Mouse (Mus musculus) lung, postnatal 0 days (tissue): ENCODE data around the gene Cacna1d. TPM values are rescaled to one million over a fixed set of nuclear protein-coding genes. Genes with fewer than 3 reads are reported as not detected.

Source experiments
- ATAC-seq: fragments of 200-750 bp; cut with Nextera tagmentation; 2 replicates; pipeline ENCODE4 v1.8.0; 2017; ENCODE audit warnings: moderate library complexity
- DNase-seq: peaks from one replicate; pipeline ENCODE4 v3.0.0-alpha.2; 2016; ENCODE audit warnings: low spot score
- H3K27ac ChIP-seq: fragments of 300-500 bp; sonication (generic); 2 replicates; pipeline ENCODE4 v1.5.1; 2014; ENCODE audit warnings: antibody characterized with exemption, mild to moderate bottlenecking, low read length, mixed read lengths
- H3K27me3 ChIP-seq: fragments of 300-500 bp; sonication (generic); replicated peaks from 2 replicates; pipeline ENCODE4 v1.6.1; 2014; ENCODE audit warnings: low read length, mixed read lengths; ENCODE audit not compliant: insufficient read depth
- H3K36me3 ChIP-seq: fragments of 300-500 bp; sonication (generic); 2 replicates; pipeline ENCODE4 v1.6.1; 2014; ENCODE audit warnings: low read length, mixed read lengths; ENCODE audit not compliant: insufficient read depth
- H3K4me1 ChIP-seq: fragments of 300-500 bp; sonication (generic); 2 replicates; pipeline ENCODE4 v1.6.1; 2014; ENCODE audit warnings: antibody characterized with exemption, low read depth, low read length, mixed read lengths; ENCODE audit not compliant: insufficient read depth
- H3K4me2 ChIP-seq: fragments of 300-500 bp; sonication (generic); replicated peaks from 2 replicates; pipeline ENCODE4 v1.6.1; 2014; ENCODE audit warnings: low read depth, mild to moderate bottlenecking, low read length, moderate library complexity, mixed read lengths
- H3K4me3 ChIP-seq: fragments of 300-500 bp; sonication (generic); 2 replicates; pipeline ENCODE4 v1.5.1; 2014; ENCODE audit warnings: low read depth, low read length
- H3K9ac ChIP-seq: fragments of 300-500 bp; sonication (generic); replicated peaks from 2 replicates; pipeline ENCODE4 v1.6.1; 2014; ENCODE audit warnings: low read depth, mild to moderate bottlenecking
- H3K9me3 ChIP-seq: fragments of 300-500 bp; sonication (generic); 2 replicates; pipeline ENCODE4 v1.6.1; 2016; ENCODE audit warnings: low read length, mixed read lengths
- CTCF ChIP-seq: IDR thresholded peaks from 2 replicates; pipeline ENCODE4 v1.5.1; 2016; ENCODE audit warnings: antibody characterized with exemption, mild to moderate bottlenecking
- EP300 ChIP-seq: IDR thresholded peaks from 2 replicates; pipeline ENCODE4 v1.6.1; 2016; ENCODE audit warnings: antibody characterized with exemption, mild to moderate bottlenecking, control low read depth
- WGBS: fragments of 180-500 bp; shearing (Covaris S2); extraction: QIAGEN DNeasy Blood & Tissue Kit; methylation state at CpG from one replicate; pipeline ENCODE4 v1.1.7; 2014; 5-methylcytosine and 5-hydroxymethylcytosine counted together
- polyA plus RNA-seq: library from polyadenylated mRNA; unstranded; fragments of >200 nt; fragmentation: Nextera tagmentation; extraction: Ambion mirVana; gene quantifications from 2 replicates; pipeline ENCODE4 v1.2.1, GENCODE M21; 2015

Cacna1d gene
- polyA plus RNA-seq, 1 experiment from 2014 or later, result 12.5 TPM

DNA sequence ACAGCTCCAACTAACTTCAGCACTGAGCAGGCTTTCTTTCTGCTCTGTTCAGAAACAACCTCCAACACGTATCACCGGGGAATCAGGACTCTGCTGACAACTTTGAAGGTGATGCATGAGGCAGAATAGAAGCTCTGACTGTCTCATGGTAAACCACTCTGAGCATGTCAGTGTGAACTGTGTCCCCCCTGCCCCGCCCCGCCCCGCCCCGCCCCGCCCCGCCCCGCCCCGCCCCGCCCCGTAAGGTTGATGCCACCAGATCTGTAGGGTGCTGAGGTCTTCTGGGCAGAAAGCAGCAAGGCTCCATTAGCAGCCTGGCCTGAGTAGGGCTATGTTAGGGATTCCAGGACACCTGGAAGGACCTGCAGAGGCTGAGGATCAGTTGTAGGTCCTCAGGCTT lies 424.5 kb downstream of the Cacna1d start:
- no peak for ATAC-seq
- Histone ChIP-seq H3K4me1 (no peaks in the 10 kb centered on the region), H3K36me3 (no peaks in the 10 kb centered on the region; the same call in 1 of the 2 replicates), H3K4me3 (no peak overlapping the region), H3K4me2 (no peak overlapping the region), H3K9ac (no peak overlapping the region), H3K27me3 (no peaks in the 10 kb centered on the region), H3K27ac (no peak overlapping the region), H3K9me3 (no peaks in the 10 kb centered on the region)
- no peak for TF ChIP-seq EP300
- TF ChIP-seq CTCF, result no peak
- WGBS, result 83% methylated on average over 12 of the region's 12 CpGs
- no peak for DNase-seq

DNA sequence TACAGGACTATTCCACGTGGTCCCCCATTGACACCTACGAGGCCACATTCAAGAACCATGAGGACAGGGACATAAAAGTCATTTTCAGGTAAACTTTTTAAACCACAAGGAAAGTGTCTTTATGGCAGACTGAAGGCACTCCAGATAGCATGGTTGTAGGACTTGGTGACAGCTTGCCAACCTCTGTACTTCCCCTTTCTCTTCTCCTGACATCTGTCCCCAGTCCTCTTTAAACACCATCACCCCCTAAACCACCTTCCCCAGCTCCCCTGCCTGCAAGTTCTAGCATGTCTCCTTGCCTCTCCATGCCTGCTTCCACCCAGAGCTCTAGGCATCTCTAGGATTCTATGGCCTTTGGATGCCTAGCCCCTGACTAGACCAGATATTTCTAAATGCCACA lies 426.4 kb downstream of the Cacna1d start:
- Histone ChIP-seq H3K9me3 (no peaks in the 10 kb centered on the region), H3K4me2 (no peak overlapping the region), H3K27me3 (no peaks in the 10 kb centered on the region), H3K4me3 (no peak overlapping the region), H3K4me1 (no peaks in the 10 kb centered on the region), H3K9ac (no peak overlapping the region), H3K36me3 (no peaks in the 10 kb centered on the region; the same call in 1 of the 2 replicates), H3K27ac (no peak overlapping the region)
- TF ChIP-seq CTCF (no peak), EP300 (no peak)
- DNase-seq (no peak), ATAC-seq (no peak)
- WGBS, result 78% methylated on average over 2 of the region's 2 CpGs

GRCm38 (mm10) chr14:30056031-30056766 lies 435.1 kb downstream of the Cacna1d start:
- Histone ChIP-seq H3K9me3 (no peaks in the 10 kb centered on the region), H3K27me3 (no peaks in the 10 kb centered on the region), H3K4me1 (no peaks in the 10 kb centered on the region), H3K4me3 (no peak overlapping the region), H3K36me3 (no peaks in the 10 kb centered on the region), H3K27ac (no peak overlapping the region), H3K4me2 (no peak overlapping the region), H3K9ac (no peak overlapping the region)
- ATAC-seq (peak; percentile 80), DNase-seq (peak; percentile 29)
- WGBS, result 50% methylated on average over 13 of the region's 13 CpGs
- no peak for TF ChIP-seq CTCF
- no peak for TF ChIP-seq EP300

GRCm38 (mm10) chr14:30054922-30055321 lies 436.3 kb downstream of the Cacna1d start:
- Histone ChIP-seq H3K9ac (no peak overlapping the region), H3K4me1 (no peaks in the 10 kb centered on the region), H3K36me3 (no peaks in the 10 kb centered on the region), H3K9me3 (no peaks in the 10 kb centered on the region), H3K4me2 (no peak overlapping the region), H3K27ac (no peak overlapping the region), H3K27me3 (no peaks in the 10 kb centered on the region), H3K4me3 (no peak overlapping the region)
- no peak for TF ChIP-seq EP300
- TF ChIP-seq CTCF, result no peak
- WGBS, result 51% methylated on average over 7 of the region's 7 CpGs
- ATAC-seq (no peak), DNase-seq (no peak)

GRCm38 (mm10) chr14:30050280-30050679 lies 441.0 kb downstream of the Cacna1d start:
- Histone ChIP-seq H3K4me1 (no peaks in the 10 kb centered on the region), H3K36me3 (no peaks in the 10 kb centered on the region), H3K27me3 (no peaks in the 10 kb centered on the region), H3K9me3 (no peaks in the 10 kb centered on the region), H3K4me3 (no peak overlapping the region), H3K4me2 (no peak overlapping the region), H3K27ac (no peak overlapping the region), H3K9ac (no peak overlapping the region)
- ATAC-seq (no peak), DNase-seq (no peak)
- 88% methylated on average over 8 of the region's 8 CpGs for WGBS
- no peak for TF ChIP-seq EP300
- TF ChIP-seq CTCF, result no peak

DNA sequence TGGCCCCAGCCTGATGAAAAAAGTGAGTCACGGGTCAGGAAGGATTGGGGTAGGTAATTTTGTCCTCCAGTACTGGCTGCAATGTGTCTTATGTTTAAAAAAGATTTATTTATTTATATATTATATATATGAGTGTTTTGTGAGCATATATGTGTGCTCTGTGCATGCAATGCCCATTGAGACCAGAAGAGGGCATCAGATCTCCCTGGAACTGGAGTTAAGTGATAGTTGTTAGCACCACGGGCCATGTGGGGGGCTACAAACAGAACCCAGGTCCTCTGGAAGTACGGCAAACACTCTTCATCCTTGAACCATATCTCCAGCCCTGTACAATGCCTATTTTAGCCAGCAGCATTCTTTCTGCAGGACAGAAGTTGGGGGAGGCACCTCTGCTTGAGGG lies 443.2 kb downstream of the Cacna1d start:
- Histone ChIP-seq H3K27me3 (no peaks in the 10 kb centered on the region), H3K9me3 (no peaks in the 10 kb centered on the region), H3K4me2 (no peak overlapping the region), H3K27ac (no peak overlapping the region), H3K9ac (no peak overlapping the region), H3K36me3 (no peaks in the 10 kb centered on the region), H3K4me1 (no peaks in the 10 kb centered on the region), H3K4me3 (no peak overlapping the region)
- DNase-seq (no peak), ATAC-seq (no peak)
- TF ChIP-seq EP300 (no peak), CTCF (peak; percentile 37)
- WGBS, result 69% methylated on average over 3 of the region's 3 CpGs

DNA sequence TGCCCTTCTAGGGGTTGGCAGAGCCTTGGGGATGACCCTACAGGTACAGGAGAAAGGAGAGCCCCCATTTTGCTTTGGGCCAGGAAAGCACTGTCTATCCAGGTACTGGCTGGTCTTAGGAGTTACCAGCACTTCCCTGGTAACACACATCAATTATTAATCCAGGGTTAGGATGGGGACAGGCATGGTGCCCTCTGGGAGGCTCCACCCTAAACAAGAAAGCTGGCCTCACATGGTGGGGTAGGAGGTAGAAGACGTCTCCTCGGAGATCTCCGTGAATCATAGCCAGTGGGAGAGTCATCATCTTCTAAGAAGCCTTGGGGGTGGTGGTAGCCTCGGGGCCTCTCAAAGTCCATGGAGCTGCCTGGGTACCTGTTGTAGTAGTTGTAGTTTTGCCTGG lies 444.3 kb downstream of the Cacna1d start:
- no peak for ATAC-seq
- Histone ChIP-seq H3K36me3 (no peaks in the 10 kb centered on the region), H3K4me2 (no peak overlapping the region), H3K4me3 (no peak overlapping the region), H3K4me1 (no peaks in the 10 kb centered on the region), H3K9ac (no peak overlapping the region), H3K9me3 (no peaks in the 10 kb centered on the region), H3K27me3 (no peaks in the 10 kb centered on the region), H3K27ac (no peak overlapping the region)
- WGBS, result 91% methylated on average over 4 of the region's 4 CpGs
- TF ChIP-seq CTCF (no peak), EP300 (no peak)
- DNase-seq, result no peak
